Mouse (Mus musculus) stomach, embryonic 14.5 days (tissue): ENCODE measurements around the gene Chid1. TPM values are rescaled to one million over a fixed set of nuclear protein-coding genes. Genes with fewer than 3 reads are reported as not detected.
A peak's percentile ranks its signal among the peaks of the same experiment; 100 is the strongest.

Experiments
- ATAC-seq: fragments of 200-750 bp; cut with Nextera tagmentation; 2 replicates; pipeline ENCODE4 v1.8.0; 2017; ENCODE audit warnings: low read depth, moderate TSS enrichment; ENCODE audit not compliant: insufficient number of reproducible peaks, insufficient read depth, low FRiP score
- H3K27ac ChIP-seq: fragments of 300-500 bp; sonication (generic); 2 replicates; pipeline ENCODE4 v1.5.1; 2014; ENCODE audit warnings: mild to moderate bottlenecking, low read length, moderate library complexity, mixed read lengths
- H3K27me3 ChIP-seq: fragments of 300-500 bp; sonication (generic); 2 replicates; pipeline ENCODE4 v1.6.1; 2014; ENCODE audit warnings: low read length, control low read depth, mixed read lengths; ENCODE audit not compliant: control insufficient read depth, insufficient read depth
- H3K36me3 ChIP-seq: fragments of 300-500 bp; sonication (generic); 2 replicates; pipeline ENCODE4 v1.6.1; 2014; ENCODE audit warnings: mild to moderate bottlenecking, control low read depth, low read length, moderate library complexity, mixed read lengths; ENCODE audit not compliant: control insufficient read depth, insufficient read depth
- H3K4me1 ChIP-seq: fragments of 300-500 bp; sonication (generic); 2 replicates; pipeline ENCODE4 v1.6.1; 2014; ENCODE audit warnings: low read length, control low read depth, mixed read lengths; ENCODE audit not compliant: control insufficient read depth, insufficient read depth
- H3K4me2 ChIP-seq: fragments of 300-500 bp; sonication (generic); replicated peaks from 2 replicates; pipeline ENCODE4 v1.6.1; 2014; ENCODE audit warnings: low read depth, low read length, control low read depth
- H3K4me3 ChIP-seq: fragments of 300-500 bp; sonication (generic); 2 replicates; pipeline ENCODE4 v1.5.1; 2014; ENCODE audit warnings: low read depth, low read length, control low read depth
- H3K9ac ChIP-seq: fragments of 300-500 bp; sonication (generic); replicated peaks from 2 replicates; pipeline ENCODE4 v1.6.1; 2014; ENCODE audit warnings: low read depth, mild to moderate bottlenecking, control low read depth, low read length, moderate library complexity, mixed read lengths
- H3K9me3 ChIP-seq: fragments of 300-500 bp; sonication (generic); 2 replicates; pipeline ENCODE4 v1.6.1; 2016; ENCODE audit warnings: low read depth, low read length, control low read depth; ENCODE audit not compliant: control insufficient read depth
- WGBS: fragments of 180-500 bp; shearing (Covaris S2); extraction: QIAGEN DNeasy Blood & Tissue Kit; methylation state at CpG from one replicate; pipeline ENCODE4 v1.1.7; 2014; 5-methylcytosine and 5-hydroxymethylcytosine counted together
- polyA plus RNA-seq: library from polyadenylated mRNA; unstranded; fragments of >200 nt; fragmentation: Nextera tagmentation; extraction: Ambion mirVana; gene quantifications from 2 replicates; pipeline ENCODE4 v1.2.1, GENCODE M21; 2014

Gene Chid1
- polyA plus RNA-seq, 1 experiment from 2014 or later = 37.4 TPM

DNA sequence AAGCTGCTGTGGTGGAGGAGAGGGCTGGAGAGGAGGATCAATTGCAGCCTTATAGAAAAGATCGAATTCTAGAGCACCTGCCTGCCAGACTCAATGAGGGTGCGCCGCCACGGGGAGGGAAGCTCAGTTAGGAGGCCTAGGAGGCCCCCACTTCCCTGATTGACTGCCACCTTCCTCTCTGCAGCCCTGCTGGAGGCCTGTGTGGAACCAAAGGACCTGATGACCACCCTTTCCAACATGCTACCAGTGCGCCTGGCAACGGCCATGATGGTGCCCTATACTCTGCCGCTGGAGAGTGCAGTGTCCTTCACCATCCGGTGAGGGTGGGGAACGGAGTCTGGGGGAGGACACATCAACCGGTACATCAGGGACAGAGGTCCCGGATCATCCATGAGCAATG, 81.0 kb downstream of the Chid1 start:
- Histone ChIP-seq H3K4me1 (peaks cover 23% of the 10 kb centered on the region), H3K9me3 (no peaks in the 10 kb centered on the region), H3K27me3 (peaks cover 12% of the 10 kb centered on the region; the same call in 1 of the 2 replicates), H3K9ac (no peak overlapping the region), H3K36me3 (peaks cover 6% of the 10 kb centered on the region; the same call in 1 of the 2 replicates), H3K4me2 (no peak overlapping the region), H3K4me3 (no peak overlapping the region), H3K27ac (no peak overlapping the region)
- no peak for ATAC-seq
- 89% methylated on average over 11 of the region's 11 CpGs for WGBS

DNA sequence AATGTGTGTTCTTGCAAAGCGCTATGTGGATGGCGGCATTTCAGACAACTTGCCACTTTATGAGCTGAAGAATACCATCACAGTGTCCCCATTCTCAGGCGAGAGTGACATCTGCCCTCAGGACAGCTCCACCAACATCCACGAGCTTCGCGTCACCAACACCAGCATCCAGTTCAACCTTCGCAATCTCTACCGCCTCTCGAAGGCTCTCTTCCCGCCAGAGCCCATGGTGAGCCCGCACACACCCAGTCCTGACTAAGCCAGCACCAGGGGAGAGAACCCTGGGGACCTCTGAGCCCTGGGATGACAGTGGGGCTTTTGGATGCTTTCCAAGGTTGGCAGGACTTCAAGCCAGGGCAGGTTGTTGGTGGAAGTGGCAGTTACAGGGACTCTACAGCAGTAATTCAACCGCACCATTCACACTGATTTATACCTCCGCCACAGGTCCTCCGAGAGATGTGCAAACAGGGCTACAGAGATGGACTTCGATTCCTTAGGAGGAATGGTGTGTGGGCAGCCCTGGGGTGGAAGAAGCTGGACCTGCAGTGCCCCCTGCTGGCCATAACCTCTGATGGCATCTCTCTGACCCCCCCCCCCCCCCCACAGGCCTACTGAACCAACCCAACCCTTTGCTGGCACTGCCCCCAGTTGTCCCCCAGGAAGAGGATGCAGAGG, 81.5 kb downstream of the Chid1 start:
- H3K4me3 ChIP-seq = no peak overlapping the region
- H3K4me1 ChIP-seq = peaks cover 23% of the 10 kb centered on the region
- no peak overlapping the region for H3K27ac ChIP-seq
- peaks cover 9% of the 10 kb centered on the region; the same call in 1 of the 2 replicates for H3K27me3 ChIP-seq
- 72% methylated on average over 15 of the region's 15 CpGs for WGBS
- H3K36me3 ChIP-seq = peaks cover 6% of the 10 kb centered on the region; the same call in 1 of the 2 replicates
- ATAC-seq = no peak
- H3K9ac ChIP-seq = no peak overlapping the region
- H3K4me2 ChIP-seq = no peak overlapping the region
- no peaks in the 10 kb centered on the region for H3K9me3 ChIP-seq

DNA sequence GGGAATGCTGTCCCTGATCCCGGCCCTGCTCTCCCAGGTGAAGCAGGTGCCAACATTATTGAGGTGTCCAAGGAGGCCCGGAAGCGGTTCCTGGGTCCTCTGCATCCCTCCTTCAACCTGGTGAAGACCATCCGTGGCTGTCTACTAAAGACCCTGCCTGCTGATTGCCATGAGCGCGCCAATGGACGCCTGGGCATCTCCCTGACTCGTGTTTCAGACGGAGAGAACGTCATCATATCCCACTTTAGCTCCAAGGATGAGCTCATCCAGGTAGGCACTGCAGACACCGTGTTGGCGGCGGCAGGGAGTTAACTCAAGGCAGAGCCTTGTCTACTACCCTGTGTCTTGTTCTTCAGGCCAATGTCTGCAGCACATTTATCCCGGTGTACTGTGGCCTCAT, 82.4 kb downstream of the Chid1 start:
- no peak overlapping the region for H3K9ac ChIP-seq
- WGBS = 91% methylated on average over 14 of the region's 14 CpGs
- no peaks in the 10 kb centered on the region for H3K9me3 ChIP-seq
- H3K4me3 ChIP-seq = no peak overlapping the region
- peaks cover 23% of the 10 kb centered on the region for H3K4me1 ChIP-seq
- H3K36me3 ChIP-seq = peaks cover 6% of the 10 kb centered on the region; the same call in 1 of the 2 replicates
- no peak for ATAC-seq
- no peak overlapping the region for H3K4me2 ChIP-seq
- no peak overlapping the region for H3K27ac ChIP-seq
- H3K27me3 ChIP-seq = peaks cover 3% of the 10 kb centered on the region; the same call in 1 of the 2 replicates

DNA sequence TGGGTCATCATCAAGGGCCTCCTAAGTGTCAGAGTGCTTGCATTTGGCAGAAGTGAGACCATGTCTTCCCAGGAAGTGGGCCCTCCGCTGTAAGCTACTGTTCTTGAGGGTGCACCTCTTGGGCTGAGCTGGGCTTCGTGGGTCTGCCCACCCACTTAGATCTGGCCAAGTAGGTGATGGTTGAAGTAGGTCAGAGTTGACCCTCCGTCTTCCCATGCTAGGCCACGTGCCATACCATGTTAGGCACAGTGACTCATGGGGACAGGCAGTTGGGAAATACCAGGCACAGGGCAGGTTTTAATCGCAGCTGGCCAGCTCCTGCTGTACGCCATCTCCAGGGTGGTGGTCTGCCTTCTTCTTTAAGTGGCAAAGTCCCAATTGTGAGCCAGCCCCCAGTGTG, 82.9 kb downstream of the Chid1 start:
- Histone ChIP-seq H3K9ac (no peak overlapping the region), H3K27me3 (no peaks in the 10 kb centered on the region), H3K9me3 (no peaks in the 10 kb centered on the region), H3K4me2 (no peak overlapping the region), H3K27ac (no peak overlapping the region), H3K4me1 (peaks cover 22% of the 10 kb centered on the region), H3K4me3 (no peak overlapping the region), H3K36me3 (peaks cover 11% of the 10 kb centered on the region; the same call in 1 of the 2 replicates)
- no peak for ATAC-seq
- 85% methylated on average over 6 of the region's 6 CpGs for WGBS

DNA sequence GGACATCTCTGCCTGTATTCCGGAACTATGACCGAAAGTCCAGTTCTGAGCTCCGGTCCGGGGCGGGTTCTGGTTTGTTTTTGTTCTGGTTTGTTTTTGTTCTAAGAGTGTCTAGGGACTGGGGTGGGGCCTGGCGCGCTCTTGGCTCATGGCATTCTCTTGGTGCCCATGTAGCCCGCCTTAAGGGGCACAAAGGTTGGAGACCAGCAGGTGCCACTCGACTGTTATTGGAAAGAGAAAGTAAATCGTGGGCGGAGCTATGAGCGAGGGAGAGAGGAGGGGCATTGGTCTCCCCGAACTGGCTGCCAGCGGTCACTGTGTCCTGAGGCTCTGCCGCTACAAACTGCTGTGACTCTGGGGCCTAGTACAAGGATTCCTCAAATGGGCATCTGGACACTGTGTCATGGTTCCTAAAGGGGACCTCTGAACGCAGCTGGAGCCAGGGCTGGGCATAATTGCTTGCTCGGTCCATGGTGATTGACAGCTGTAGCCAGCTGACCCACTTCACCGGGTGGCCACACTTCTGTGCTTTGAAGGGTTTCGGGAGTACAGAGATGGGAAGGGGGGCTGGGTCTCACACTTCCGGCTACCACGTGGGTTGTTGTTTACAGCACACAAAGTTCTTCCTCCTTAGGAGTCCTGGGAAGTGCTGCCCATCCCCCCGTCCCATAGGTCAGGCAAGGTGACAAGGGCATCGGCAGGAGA, 83.9 kb downstream of the Chid1 start:
- ATAC-seq = peak; percentile 24
- Histone ChIP-seq H3K4me3 (peak overlapping the region; percentile 74), H3K27ac (peak overlapping the region; percentile 55; the same call in 1 of the 2 replicates), H3K4me2 (peak overlapping the region; percentile 93), H3K27me3 (no peaks in the 10 kb centered on the region), H3K4me1 (peaks cover 12% of the 10 kb centered on the region; the same call in 1 of the 2 replicates), H3K36me3 (peaks cover 20% of the 10 kb centered on the region), H3K9ac (peak overlapping the region; percentile 48), H3K9me3 (no peaks in the 10 kb centered on the region)
- 2% methylated on average over 23 of the region's 23 CpGs for WGBS

DNA sequence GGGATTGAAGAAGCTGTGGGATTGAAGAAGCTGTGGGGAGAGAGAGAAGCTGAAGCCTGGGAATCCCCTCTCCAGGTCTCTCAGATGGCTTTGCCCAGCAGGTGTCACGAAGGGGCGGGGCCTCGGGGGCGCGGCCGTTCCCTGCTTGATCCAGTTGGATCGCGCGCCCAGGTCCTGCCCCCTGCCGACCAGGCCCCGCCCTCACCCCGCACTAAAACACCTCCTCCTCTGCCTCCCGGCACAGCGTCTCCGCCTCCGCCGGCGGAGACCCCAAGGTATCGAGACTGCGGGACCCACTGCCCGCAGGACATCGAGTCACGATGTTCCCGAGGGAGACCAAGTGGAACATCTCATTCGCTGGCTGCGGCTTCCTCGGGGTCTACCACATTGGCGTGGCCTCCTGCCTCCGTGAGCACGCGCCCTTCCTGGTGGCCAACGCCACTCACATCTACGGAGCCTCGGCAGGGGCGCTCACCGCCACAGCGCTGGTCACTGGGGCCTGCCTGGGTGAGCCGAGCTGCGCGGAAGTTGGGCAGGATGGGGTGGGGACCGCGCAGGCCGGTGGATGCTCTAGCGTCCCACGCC, 84.6 kb downstream of the Chid1 start, which contains the start of gene Pnpla2:
Gene Pnpla2 (plus strand): TSS at position 232 of the 585 bp plus-strand sequence.
- Histone ChIP-seq H3K4me1 (peaks cover 8% of the 10 kb centered on the region; the same call in 1 of the 2 replicates), H3K36me3 (peaks cover 27% of the 10 kb centered on the region)
- peak; percentile 82 for ATAC-seq

GRCm38 (mm10) chr7:141453636-141454035, 86.0 kb downstream of the Chid1 start:
- H3K9ac ChIP-seq = no peak overlapping the region
- no peak for ATAC-seq

More for the DNA sequence above, 84.6 kb downstream of the Chid1 start, which contains the start of gene Pnpla2:
- Histone ChIP-seq H3K4me2 (peak within 1 kb of the TSS; percentile 93), H3K27me3 (no peaks in the 10 kb centered on the region), H3K4me3 (peak within 1 kb of the TSS; percentile 74), H3K9me3 (no peaks in the 10 kb centered on the region), H3K27ac (peak within 1 kb of the TSS; percentile 55; the same call in 1 of the 2 replicates), H3K9ac (peak within 1 kb of the TSS; percentile 48)
- WGBS = under 1% methylated on average over 45 of the region's 45 CpGs

DNA sequence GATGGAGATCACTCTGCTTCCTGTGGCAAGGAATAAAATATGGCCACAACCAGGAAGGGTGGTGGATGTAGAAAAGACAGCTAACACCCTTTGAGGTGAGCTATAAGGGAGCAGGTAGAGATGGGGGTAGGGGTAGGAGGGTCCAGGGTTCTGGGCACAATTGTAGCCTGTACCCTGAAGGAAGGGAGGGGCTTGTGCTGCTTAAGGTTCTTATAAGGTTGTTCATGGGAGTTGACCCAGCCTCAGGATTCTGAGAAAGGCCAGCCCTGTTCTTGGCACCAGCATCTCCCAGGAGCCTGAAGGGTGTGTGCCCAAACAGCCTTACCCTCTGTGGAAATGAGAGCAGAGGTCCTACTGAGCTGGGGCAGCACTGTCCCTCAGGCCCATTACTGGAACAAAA, 87.7 kb downstream of the Chid1 start:
- Histone ChIP-seq H3K9ac (no peak overlapping the region), H3K27ac (no peak overlapping the region)
- no peak for ATAC-seq

More at GRCm38 (mm10) chr7:141453636-141454035, 86.0 kb downstream of the Chid1 start:
- Histone ChIP-seq H3K27ac (no peak overlapping the region), H3K36me3 (peaks cover 37% of the 10 kb centered on the region), H3K9me3 (no peaks in the 10 kb centered on the region), H3K4me1 (peaks cover 11% of the 10 kb centered on the region), H3K4me3 (no peak overlapping the region), H3K4me2 (no peak overlapping the region), H3K27me3 (no peaks in the 10 kb centered on the region)
- WGBS = 74% methylated on average over 2 of the region's 2 CpGs

More for the DNA sequence above, 87.7 kb downstream of the Chid1 start:
- H3K9me3 ChIP-seq = no peaks in the 10 kb centered on the region
- no peaks in the 10 kb centered on the region for H3K27me3 ChIP-seq
- no peak overlapping the region for H3K4me2 ChIP-seq
- no peak overlapping the region for H3K4me3 ChIP-seq
- H3K4me1 ChIP-seq = peaks cover 17% of the 10 kb centered on the region
- peaks cover 36% of the 10 kb centered on the region for H3K36me3 ChIP-seq
